Mouse (Mus musculus): ENCODE results near the gene Tfeb.

GRCm38 (mm10) chr17:47706196-47706595, 30.6 kb upstream of the Tfeb start:
- TF ChIP-seq CTCF (conservative IDR thresholded peaks at IDR 0.05; ENCODE audit: low read length) (no peak), POU5F1 (IDR thresholded peaks at IDR 0.05; ENCODE audit: borderline replicate concordance, low read length) (no peak), NANOG (IDR thresholded peaks at IDR 0.05; ENCODE audit: borderline replicate concordance, low read length) (no peak)
